Mouse (Mus musculus) heart, adult 2 months (tissue): ENCODE data around the gene Polrmt.

Experiments used
- CTCF ChIP-seq: fragments of 200-600 bp; IDR thresholded peaks from 2 replicates; pipeline ENCODE4 v1.8.1; 2022; ENCODE audit warnings: antibody characterized with exemption, mild to moderate bottlenecking, moderate library complexity
- EP300 ChIP-seq: fragments of 200-500 bp; IDR thresholded peaks from 2 replicates; pipeline ENCODE4 v1.6.1; 2011; ENCODE audit warnings: low read depth, low read length, control low read depth; ENCODE audit not compliant: insufficient read depth
- POLR2A ChIP-seq: fragments of 200-500 bp; IDR thresholded peaks from 2 replicates; pipeline ENCODE4 v1.6.1; 2011; ENCODE audit warnings: mild to moderate bottlenecking, low read depth, low read length, control low read depth; ENCODE audit not compliant: insufficient read depth

GRCm38 (mm10) chr10:79777103-79777531, 30.7 kb upstream of the Polrmt start, which contains the start of gene Fstl3:
- TF ChIP-seq POLR2A (no peak), CTCF (no peak), EP300 (no peak)
